Mouse (Mus musculus) spleen, adult 2 months (tissue): ENCODE measurements around the gene Cxcl13.

Experiments
- CTCF ChIP-seq: fragments of 200-500 bp; IDR thresholded peaks from 2 replicates; pipeline ENCODE4 v1.5.1; 2011; ENCODE audit warnings: mild to moderate bottlenecking, inconsistent platforms; ENCODE audit not compliant: insufficient read depth, insufficient read length, insufficient replicate concordance; ENCODE audit errors: extremely low read depth
- POLR2A ChIP-seq: fragments of 200-500 bp; IDR thresholded peaks from 2 replicates; pipeline ENCODE4 v1.6.1; 2011; ENCODE audit warnings: low read depth, low read length, inconsistent platforms

GRCm38 (mm10) chr5:95935035-95935434, 21.7 kb upstream of the Cxcl13 start:
- TF ChIP-seq POLR2A (no peak), CTCF (no peak)
